Mouse (Mus musculus): Measurements from ENCODE around the gene Hes1. TPM values are rescaled to one million over a fixed set of nuclear protein-coding genes. Genes with fewer than 3 reads are reported as not detected.
"Not testable (repeated sequence)": the region's sequence is repeated elsewhere in the genome, so short reads cannot be mapped to it uniquely, and the experiment has no call there.

The Hes1 gene
- polyA plus RNA-seq, 1 experiment from 2014 or later = 9.4 TPM

DNA sequence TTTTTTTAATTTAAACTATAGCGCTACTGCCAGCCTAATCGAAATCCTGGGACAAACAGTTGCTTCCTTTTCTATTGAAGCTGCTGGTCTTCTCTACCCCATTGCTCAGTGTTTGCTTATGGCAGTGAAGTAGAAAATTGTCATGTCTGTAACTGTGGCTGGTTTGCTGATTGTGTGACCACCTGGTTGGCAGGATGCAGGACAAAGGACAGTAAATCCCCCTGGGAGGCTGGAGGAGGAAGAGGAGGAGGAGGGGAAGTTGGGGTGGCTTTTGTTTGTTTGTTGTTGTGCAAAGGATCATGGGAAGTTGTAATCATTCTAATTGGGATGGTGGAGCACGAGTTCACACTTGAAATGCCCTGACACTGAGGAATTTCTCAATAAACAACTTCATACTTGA is 38.8 kb downstream of the Hes1 start:
- peaks cover 6% of the 10 kb centered on the region for H3K27me3 ChIP-seq (ENCODE audit: control insufficient read depth, insufficient read depth, low read depth, low read length)
- H3K9ac ChIP-seq (ENCODE audit: low read depth, low read length) = no peak overlapping the region
- no peaks in the 10 kb centered on the region for H3K9me3 ChIP-seq (replicated peaks; ENCODE audit: control insufficient read depth, low read length, poor library complexity, severe bottlenecking)
- no peaks in the 10 kb centered on the region for H3K36me3 ChIP-seq (ENCODE audit: control insufficient read depth, insufficient read depth, low read length)
- H3K4me3 ChIP-seq (ENCODE audit: low read depth, low read length) = no peak overlapping the region
- WGBS = 13% methylated on average over 3 of the region's 3 CpGs
- no peak overlapping the region for H3K4me2 ChIP-seq (ENCODE audit: low read length)
- ATAC-seq = no peak
- H3K27ac ChIP-seq (ENCODE audit: low read length) = no peak overlapping the region
- peaks cover 6% of the 10 kb centered on the region for H3K4me1 ChIP-seq (ENCODE audit: control insufficient read depth, insufficient read depth, low read length)

GRCm38 (mm10) chr16:30103495-30103894 is 39.3 kb downstream of the Hes1 start:
- H3K9me3 ChIP-seq (replicated peaks; ENCODE audit: control insufficient read depth, low read length, poor library complexity, severe bottlenecking) = no peaks in the 10 kb centered on the region
- 53% methylated on average over 6 of the region's 6 CpGs for WGBS
- H3K27me3 ChIP-seq (ENCODE audit: control insufficient read depth, insufficient read depth, low read depth, low read length) = peaks cover 6% of the 10 kb centered on the region
- peaks cover 6% of the 10 kb centered on the region for H3K4me1 ChIP-seq (ENCODE audit: control insufficient read depth, insufficient read depth, low read length)
- no peak overlapping the region for H3K4me3 ChIP-seq (ENCODE audit: low read depth, low read length)
- no peak overlapping the region for H3K4me2 ChIP-seq (ENCODE audit: low read length)
- no peaks in the 10 kb centered on the region for H3K36me3 ChIP-seq (ENCODE audit: control insufficient read depth, insufficient read depth, low read length)
- no peak overlapping the region for H3K9ac ChIP-seq (ENCODE audit: low read depth, low read length)
- H3K27ac ChIP-seq (ENCODE audit: low read length) = no peak overlapping the region
- ATAC-seq = peak; percentile 14; the same call in 1 of the 2 replicates

- H3K27me3 ChIP-seq (ENCODE audit: control insufficient read depth, insufficient read depth, low read depth, low read length) = peaks cover 6% of the 10 kb centered on the region
- H3K27ac ChIP-seq (ENCODE audit: low read length) = no peak overlapping the region
- H3K9me3 ChIP-seq (replicated peaks; ENCODE audit: control insufficient read depth, low read length, poor library complexity, severe bottlenecking) = no peaks in the 10 kb centered on the region
- ATAC-seq = no peak
- 81% methylated on average over 3 of the region's 3 CpGs for WGBS
- no peak overlapping the region for H3K4me3 ChIP-seq (ENCODE audit: low read depth, low read length)
- H3K4me2 ChIP-seq (ENCODE audit: low read length) = no peak overlapping the region
- H3K4me1 ChIP-seq (ENCODE audit: control insufficient read depth, insufficient read depth, low read length) = peaks cover 6% of the 10 kb centered on the region
- no peaks in the 10 kb centered on the region for H3K36me3 ChIP-seq (ENCODE audit: control insufficient read depth, insufficient read depth, low read length)
- no peak overlapping the region for H3K9ac ChIP-seq (ENCODE audit: low read depth, low read length)
These were observed 40.2 kb downstream of the Hes1 start for GRCm38 (mm10) chr16:30104363-30104762.

DNA sequence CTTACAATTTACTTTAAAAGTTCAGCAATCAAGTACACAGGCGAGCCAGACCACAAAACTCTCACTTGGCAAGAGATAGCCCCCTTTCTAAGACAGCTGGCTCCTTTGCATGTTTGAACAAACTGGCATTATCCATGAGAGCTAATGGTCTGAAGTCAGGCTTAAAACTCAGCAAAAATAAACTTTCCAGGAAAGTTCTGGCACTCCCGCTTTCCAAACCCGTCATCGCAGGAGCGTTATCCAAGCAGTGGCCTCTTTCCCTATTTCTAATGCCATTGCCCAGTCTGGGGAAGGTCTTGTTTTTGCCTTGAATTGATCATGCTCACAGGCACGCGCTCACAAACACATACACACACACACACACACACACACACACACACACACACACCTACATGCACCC is 41.3 kb downstream of the Hes1 start:
- WGBS = 95% methylated on average over 7 of the region's 7 CpGs

DNA sequence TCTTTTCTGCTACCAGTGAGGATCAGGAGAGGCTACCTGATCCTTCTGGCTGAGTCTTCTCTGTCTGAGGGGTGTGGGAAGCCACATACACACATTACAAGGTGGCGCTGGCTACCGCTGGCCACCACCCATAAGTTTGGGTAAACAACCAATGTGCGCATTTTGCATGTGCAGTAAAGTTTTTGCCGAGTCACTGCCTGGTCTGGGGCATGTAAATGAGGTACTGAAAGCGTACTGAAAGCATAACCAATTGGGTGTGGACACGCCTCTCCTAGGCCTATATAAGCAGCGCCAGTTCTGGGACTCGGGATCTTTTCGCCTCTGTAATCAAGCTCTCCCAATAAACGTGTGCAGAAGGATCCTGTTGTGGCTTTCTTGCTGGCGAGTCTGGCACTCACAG is 44.0 kb downstream of the Hes1 start:
- H3K36me3 ChIP-seq (ENCODE audit: control insufficient read depth, insufficient read depth, low read length); ATAC-seq; H3K9me3 ChIP-seq (replicated peaks; ENCODE audit: control insufficient read depth, low read length, poor library complexity, severe bottlenecking); H3K4me2 ChIP-seq (ENCODE audit: low read length); H3K4me3 ChIP-seq (ENCODE audit: low read depth, low read length); H3K9ac ChIP-seq (ENCODE audit: low read depth, low read length); H3K27me3 ChIP-seq (ENCODE audit: control insufficient read depth, insufficient read depth, low read depth, low read length); H3K27ac ChIP-seq (ENCODE audit: low read length); H3K4me1 ChIP-seq (ENCODE audit: control insufficient read depth, insufficient read depth, low read length): not testable (repeated sequence)
- WGBS = 83% methylated on average over 11 of the region's 11 CpGs

More for the DNA sequence above, 41.3 kb downstream of the Hes1 start:
- H3K9ac ChIP-seq (ENCODE audit: low read depth, low read length) = no peak overlapping the region
- H3K9me3 ChIP-seq (replicated peaks; ENCODE audit: control insufficient read depth, low read length, poor library complexity, severe bottlenecking) = peaks cover 4% of the 10 kb centered on the region; the same call in 1 of the 2 replicates
- H3K4me2 ChIP-seq (ENCODE audit: low read length) = no peak overlapping the region
- H3K27me3 ChIP-seq (ENCODE audit: control insufficient read depth, insufficient read depth, low read depth, low read length) = 0 out of 2 replicates have a peak, but pooled peaks cover 2% of the 10 kb centered on the region
- H3K4me1 ChIP-seq (ENCODE audit: control insufficient read depth, insufficient read depth, low read length) = peaks cover 6% of the 10 kb centered on the region
- no peak overlapping the region for H3K4me3 ChIP-seq (ENCODE audit: low read depth, low read length)
- no peaks in the 10 kb centered on the region for H3K36me3 ChIP-seq (ENCODE audit: control insufficient read depth, insufficient read depth, low read length)
- no peak overlapping the region for H3K27ac ChIP-seq (ENCODE audit: low read length)
- ATAC-seq = no peak

- Histone ChIP-seq H3K36me3 (ENCODE audit: control insufficient read depth, insufficient read depth, low read length) (no peaks in the 10 kb centered on the region), H3K4me1 (ENCODE audit: control insufficient read depth, insufficient read depth, low read length) (no peaks in the 10 kb centered on the region), H3K4me2 (ENCODE audit: low read length) (no peak overlapping the region), H3K9ac (ENCODE audit: low read depth, low read length) (no peak overlapping the region), H3K9me3 (replicated peaks; ENCODE audit: control insufficient read depth, low read length, poor library complexity, severe bottlenecking) (peaks cover 7% of the 10 kb centered on the region; the same call in 1 of the 2 replicates), H3K27ac (ENCODE audit: low read length) (no peak overlapping the region), H3K4me3 (ENCODE audit: low read depth, low read length) (no peak overlapping the region), H3K27me3 (ENCODE audit: control insufficient read depth, insufficient read depth, low read depth, low read length) (0 out of 2 replicates have a peak, but pooled peaks cover 6% of the 10 kb centered on the region)
- no peak for ATAC-seq
- 97% methylated on average over 3 of the region's 3 CpGs for WGBS
These were observed 46.3 kb downstream of the Hes1 start for GRCm38 (mm10) chr16:30110466-30110865.

GRCm38 (mm10) chr16:30111069-30111468 is 46.9 kb downstream of the Hes1 start:
- H3K4me3 ChIP-seq (ENCODE audit: low read depth, low read length) = no peak overlapping the region
- no peak for ATAC-seq
- H3K27me3 ChIP-seq (ENCODE audit: control insufficient read depth, insufficient read depth, low read depth, low read length) = 0 out of 2 replicates have a peak, but pooled peaks cover 6% of the 10 kb centered on the region
- H3K4me2 ChIP-seq (ENCODE audit: low read length) = no peak overlapping the region
- no peak overlapping the region for H3K9ac ChIP-seq (ENCODE audit: low read depth, low read length)
- H3K36me3 ChIP-seq (ENCODE audit: control insufficient read depth, insufficient read depth, low read length) = no peaks in the 10 kb centered on the region
- H3K4me1 ChIP-seq (ENCODE audit: control insufficient read depth, insufficient read depth, low read length) = no peaks in the 10 kb centered on the region
- peaks cover 7% of the 10 kb centered on the region; the same call in 1 of the 2 replicates for H3K9me3 ChIP-seq (replicated peaks; ENCODE audit: control insufficient read depth, low read length, poor library complexity, severe bottlenecking)
- H3K27ac ChIP-seq (ENCODE audit: low read length) = no peak overlapping the region

GRCm38 (mm10) chr16:30111566-30111965 is 47.4 kb downstream of the Hes1 start:
- Histone ChIP-seq H3K36me3 (ENCODE audit: control insufficient read depth, insufficient read depth, low read length) (no peaks in the 10 kb centered on the region), H3K4me2 (ENCODE audit: low read length) (no peak overlapping the region), H3K27ac (ENCODE audit: low read length) (no peak overlapping the region), H3K9ac (ENCODE audit: low read depth, low read length) (no peak overlapping the region), H3K4me1 (ENCODE audit: control insufficient read depth, insufficient read depth, low read length) (no peaks in the 10 kb centered on the region), H3K9me3 (replicated peaks; ENCODE audit: control insufficient read depth, low read length, poor library complexity, severe bottlenecking) (peaks cover 7% of the 10 kb centered on the region; the same call in 1 of the 2 replicates), H3K27me3 (ENCODE audit: control insufficient read depth, insufficient read depth, low read depth, low read length) (0 out of 2 replicates have a peak, but pooled peaks cover 6% of the 10 kb centered on the region), H3K4me3 (ENCODE audit: low read depth, low read length) (no peak overlapping the region)
- WGBS = 96% methylated on average over 2 of the region's 2 CpGs
- ATAC-seq = no peak

- Histone ChIP-seq H3K9me3 (replicated peaks; ENCODE audit: control insufficient read depth, low read length, poor library complexity, severe bottlenecking) (peaks cover 7% of the 10 kb centered on the region; the same call in 1 of the 2 replicates), H3K4me3 (ENCODE audit: low read depth, low read length) (no peak overlapping the region), H3K9ac (ENCODE audit: low read depth, low read length) (no peak overlapping the region), H3K4me1 (ENCODE audit: control insufficient read depth, insufficient read depth, low read length) (no peaks in the 10 kb centered on the region), H3K27ac (ENCODE audit: low read length) (no peak overlapping the region), H3K27me3 (ENCODE audit: control insufficient read depth, insufficient read depth, low read depth, low read length) (0 out of 2 replicates have a peak, but pooled peaks cover 3% of the 10 kb centered on the region), H3K4me2 (ENCODE audit: low read length) (no peak overlapping the region), H3K36me3 (ENCODE audit: control insufficient read depth, insufficient read depth, low read length) (no peaks in the 10 kb centered on the region)
- ATAC-seq = no peak
- WGBS = 33% methylated on average over 3 of the region's 3 CpGs
These were observed 49.0 kb downstream of the Hes1 start for GRCm38 (mm10) chr16:30113170-30113569.
